In genomic region chr8:65022485-65022884, GRCm38 (mm10) we compare ENCODE assay signal across 8 mouse cellular contexts. TPM values are rescaled to one million over a fixed set of nuclear protein-coding genes. Genes with fewer than 3 reads are reported as not detected.
DNase-seq lines count a peak whose midpoint lies in the region; TF ChIP-seq lines count a peak whose summit lies in the region.

No protein-coding gene starts in this region.

- H3K9ac ChIP-seq in ES-E14 (ENCODE audit: insufficient read depth, low read depth, low read length, poor library complexity, severe bottlenecking), result no peak overlapping the region

- no peak overlapping the region for H3K4me3 ChIP-seq in ES-E14 (ENCODE audit: insufficient read depth in 1 of 2, low read depth in 1 of 2, low read length in 2 of 2, poor library complexity in 1 of 2, severe bottlenecking in 1 of 2)

- no peaks in the 10 kb centered on the region for H3K9me3 ChIP-seq in ES-E14 (ENCODE audit: control insufficient read depth, insufficient read depth, low read depth, low read length)

- H3K4me1 ChIP-seq in ES-E14 (ENCODE audit: control insufficient read depth in 2 of 2, insufficient read depth in 2 of 2, low read length in 2 of 2, poor library complexity in 1 of 2), result no peaks in the 10 kb centered on the region

- DNase-seq in 416B (ENCODE audit: low read depth) (peak; percentile 47), ES-E14 (ENCODE audit: low read depth, low spot score) (no peak), MN1 (ENCODE audit: low spot score) (no peak)
- DNase-seq in cerebellum, postnatal 4 days (ENCODE audit: low spot score in 2 of 2), result peak; percentile 50 to 67
- DNase-seq in gastrocnemius, postnatal 10 days, result peak; percentile 58
- peak; percentile 71 for DNase-seq in layer of hippocampus, adult 9-10 months (ENCODE audit: low spot score)
- peak; percentile 84 for DNase-seq in lung, postnatal 36 days
- DNase-seq in skeletal muscle tissue, adult 2 months (ENCODE audit: low read depth, low spot score), result peak; percentile 5

- in situ Hi-C loops in ES-E14 (cut with MboI; ENCODE audit: low sequenced_read_pairs in 2 of 2, unreplicated experiment in 2 of 2), result loop anchor here (5.0 to 10.0 kb wide), 2 partner anchors 60 to 62 kb away; no protein-coding TSS in a partner anchor

- H3K27ac ChIP-seq in ES-E14 (ENCODE audit: insufficient read depth, low read depth, low read length, poor library complexity, severe bottlenecking), result no peak overlapping the region

- no peaks in the 10 kb centered on the region for H3K36me3 ChIP-seq in ES-E14 (ENCODE audit: control insufficient read depth, insufficient read depth, low read length, poor library complexity, severe bottlenecking)

TF ChIP-seq in ES-E14, 5 proteins besides CTCF, POLR2A, EP300 and RAD21:
- no peak for TF ChIP-seq HCFC1 (IDR thresholded peaks at IDR 0.05; ENCODE audit: borderline replicate concordance, insufficient read depth, low read length)
- peak; percentile 99 for TF ChIP-seq ZC3H11A (IDR thresholded peaks at IDR 0.05; ENCODE audit: borderline replicate concordance, low read depth, low read length)

RNA-seq across cellular contexts. Expression of gene Trim60, which starts 4.1 kb away (rescaled TPM):
- not detected in 2 replicates for total RNA-seq in ES-E14 (2012; rRNA removed)
- not detected for total RNA-seq in gastrocnemius, postnatal 10 days (2021)

RNA-seq across cellular contexts. Expression of gene Trim61, which starts 4.2 kb away (rescaled TPM):
- 0.09 TPM in 1 of 2 replicates, not detected in the other for total RNA-seq in ES-E14 (2012; rRNA removed)
- total RNA-seq in gastrocnemius, postnatal 10 days (2021), result not detected

RNA-seq across cellular contexts. Expression of gene Apela, which starts 14.7 kb away (rescaled TPM):
- 12.7 and 22.8 TPM in 2 replicates for total RNA-seq in ES-E14 (2012; rRNA removed)
- total RNA-seq in gastrocnemius, postnatal 10 days (2021), result not detected

RNA-seq across cellular contexts. Expression of gene Trim75, which starts 34.9 kb away (rescaled TPM):
- 0.18 and 0.32 TPM in 2 replicates for total RNA-seq in ES-E14 (2012; rRNA removed)
- total RNA-seq in gastrocnemius, postnatal 10 days (2021), result not detected

RNA-seq across cellular contexts. Expression of gene Gm10663, which starts 52.3 kb away (rescaled TPM):
- not detected in 2 replicates for total RNA-seq in ES-E14 (2012; rRNA removed)
- total RNA-seq in gastrocnemius, postnatal 10 days (2021), result not detected

Comparison
In these comparisons a context has a peak if more than half of its experiments do, and no peak if none do; other contexts are left out.
1. DNase-seq: peak in 416B (single experiment), cerebellum, postnatal 4 days (2 of 2), gastrocnemius, postnatal 10 days (single experiment), layer of hippocampus, adult 9-10 months (single experiment), lung, postnatal 36 days (single experiment) and skeletal muscle tissue, adult 2 months (single experiment); none in ES-E14 (single experiment) and MN1 (single experiment).
2. RNA of gene Apela, which starts 14.7 kb away (total RNA-seq): 12.7 to 22.8 TPM in ES-E14; not detected in gastrocnemius, postnatal 10 days; every median in the first group is over 10 times any median in the second.